Mouse (Mus musculus): ENCODE measurements around the gene Ttf2. TPM values are rescaled to one million over a fixed set of nuclear protein-coding genes. Genes with fewer than 3 reads are reported as not detected.

The Ttf2 gene
- total RNA-seq, 2 experiments from 2014 or later, result 8.0 to 11.9 TPM

- peak; percentile 48 for DNase-seq
Measured at GRCm38 (mm10) chr3:100911498-100912213, 57.8 kb downstream of the Ttf2 start.

GRCm38 (mm10) chr3:100911026-100911425 is 58.4 kb downstream of the Ttf2 start:
- DNase-seq, result no peak

- DNase-seq, result no peak
Measured at GRCm38 (mm10) chr3:100910621-100911020, 58.8 kb downstream of the Ttf2 start.

- no peak for DNase-seq
Measured at GRCm38 (mm10) chr3:100908594-100908993, 60.9 kb downstream of the Ttf2 start.

GRCm38 (mm10) chr3:100906916-100907315 is 62.5 kb downstream of the Ttf2 start:
- peak; percentile 32 for DNase-seq

- DNase-seq, result no peak
Measured at GRCm38 (mm10) chr3:100906128-100906527, 63.3 kb downstream of the Ttf2 start.

GRCm38 (mm10) chr3:100895500-100895899 is 74.0 kb downstream of the Ttf2 start:
- no peak for DNase-seq

GRCm38 (mm10) chr3:100892383-100893335 is 76.8 kb downstream of the Ttf2 start:
- peak; percentile 13 for DNase-seq

- no peak for DNase-seq
Measured at GRCm38 (mm10) chr3:100890406-100890805, 79.1 kb downstream of the Ttf2 start.

- no peak for DNase-seq
Measured at GRCm38 (mm10) chr3:100889234-100889633, 80.2 kb downstream of the Ttf2 start.

Other genes starting within 250 kb of the Ttf2 start
- gene Vtcn1, start 144.2 kb downstream of the Ttf2 start, total RNA-seq (2021), result under 1 TPM; 0.18 to 0.55 TPM
- gene Trim45, start 47.5 kb downstream of the Ttf2 start, total RNA-seq (2021), result 1 to 10 TPM; 3.9 to 5.3 TPM
- under 1 TPM; 0.12 to 0.27 TPM for gene Cd101, start 59.9 kb upstream of the Ttf2 start, total RNA-seq (2021)
- 10 to 100 TPM; 35.7 to 35.8 TPM for gene Ptgfrn, start 140.6 kb upstream of the Ttf2 start, total RNA-seq (2021)

All from adrenal gland, postnatal 10 days (tissue).